Mouse (Mus musculus) thymus, adult 2 months (tissue): ENCODE measurements around the gene H1foo.

ENCODE experiments used
- CTCF ChIP-seq: fragments of 200-500 bp; IDR thresholded peaks from 2 replicates; pipeline ENCODE4 v1.5.1; 2012; ENCODE audit warnings: mild to moderate bottlenecking, control low read depth, low read length, moderate library complexity, borderline replicate concordance; ENCODE audit not compliant: control insufficient read depth, poor library complexity, insufficient read depth; ENCODE audit errors: extremely low read depth
- POLR2A ChIP-seq: fragments of 200-500 bp; IDR thresholded peaks from 2 replicates; pipeline ENCODE4 v1.6.1; 2012; ENCODE audit warnings: mild to moderate bottlenecking, low read length, control low read depth, moderate library complexity; ENCODE audit not compliant: control insufficient read depth, poor library complexity, insufficient read depth; ENCODE audit errors: extremely low read depth

GRCm38 (mm10) chr6:115909052-115909451 is 35.7 kb upstream of the H1foo start:
- TF ChIP-seq CTCF (no peak), POLR2A (no peak)
